Mouse (Mus musculus): ENCODE data around the gene Nfam1.
A peak's percentile ranks its signal among the peaks of the same experiment; 100 is the strongest.
"Not testable (repeated sequence)": the region's sequence is repeated elsewhere in the genome, so short reads cannot be mapped to it uniquely, and the experiment has no call there.

Nfam1 gene

GRCm38 (mm10) chr15:83032981-83033541 lies at the start of gene Nfam1:
Gene Nfam1, minus strand, starts transcription at chr15:83033306.
- peak; percentile 55 to 57 for DNase-seq

GRCm38 (mm10) chr15:83075607-83076525 lies 42.8 kb upstream of the Nfam1 start:
- DNase-seq = peak; percentile 26 to 27

DNA sequence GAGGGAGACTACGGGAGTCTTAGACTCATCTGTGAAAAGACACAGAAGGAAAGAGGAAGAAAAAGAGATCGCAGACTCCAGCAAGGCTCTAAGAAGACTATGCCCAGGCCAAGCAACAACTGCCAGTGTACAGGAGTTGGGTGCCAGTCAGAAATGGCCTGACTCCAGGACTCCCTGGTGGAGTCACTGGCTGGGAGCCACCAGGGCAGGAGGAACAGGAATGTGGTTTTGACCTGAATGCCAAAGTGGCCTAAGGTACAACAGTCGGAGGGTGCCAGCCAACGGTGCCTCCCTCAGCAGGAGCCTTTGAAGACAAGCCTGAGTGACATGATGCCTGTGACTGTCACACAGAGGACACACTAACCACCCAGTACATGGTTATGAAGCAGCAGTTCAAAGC lies 41.1 kb upstream of the Nfam1 start:
- no peak for DNase-seq

DNA sequence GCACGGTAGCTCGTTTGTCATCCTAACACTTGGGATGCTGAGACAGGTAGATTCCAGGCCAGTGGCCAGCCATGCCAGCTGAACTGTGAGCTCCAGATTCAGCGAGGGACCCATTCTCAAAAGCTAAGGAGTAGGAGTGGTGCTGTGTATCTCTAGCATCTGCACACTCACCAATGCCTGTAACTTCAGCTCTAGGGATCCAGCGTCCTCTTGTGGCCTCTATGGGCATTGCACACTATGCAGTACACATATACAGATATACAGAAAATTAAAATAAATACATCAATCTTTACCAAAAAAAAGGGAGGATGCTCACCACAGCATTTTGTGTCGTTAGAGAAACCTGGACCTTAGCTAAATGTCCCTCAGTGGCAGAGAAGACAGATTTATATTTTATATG lies 38.6 kb upstream of the Nfam1 start:
- no peak for DNase-seq

- no peak for DNase-seq
Observed at GRCm38 (mm10) chr15:83070942-83071341, 37.8 kb upstream of the Nfam1 start.

GRCm38 (mm10) chr15:83068270-83068669 lies 35.2 kb upstream of the Nfam1 start:
- DNase-seq = no peak

DNA sequence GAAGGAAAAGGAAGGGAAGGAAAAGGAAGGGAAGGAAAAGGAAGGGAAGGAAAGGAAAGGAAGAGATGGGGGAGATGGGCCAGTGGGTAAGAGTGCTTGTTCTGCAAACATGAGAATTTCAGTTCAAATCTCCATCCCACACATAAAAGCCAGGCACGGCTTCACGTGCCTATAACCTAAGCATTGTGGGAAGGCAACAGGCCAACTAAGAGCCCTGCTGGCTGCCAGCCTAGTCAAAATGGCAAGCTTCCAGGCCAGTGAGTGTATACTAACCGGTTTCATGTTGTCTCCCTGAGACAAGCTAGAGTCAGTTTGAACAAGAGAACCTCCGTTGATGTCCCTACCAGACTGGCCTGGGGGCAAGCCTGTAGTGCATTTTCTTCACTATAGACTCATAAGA lies 32.4 kb upstream of the Nfam1 start:
- DNase-seq = no peak

GRCm38 (mm10) chr15:83062582-83062981 lies 29.5 kb upstream of the Nfam1 start:
- not testable (repeated sequence) for DNase-seq

GRCm38 (mm10) chr15:83061689-83062088 lies 28.6 kb upstream of the Nfam1 start:
- no peak for DNase-seq

DNA sequence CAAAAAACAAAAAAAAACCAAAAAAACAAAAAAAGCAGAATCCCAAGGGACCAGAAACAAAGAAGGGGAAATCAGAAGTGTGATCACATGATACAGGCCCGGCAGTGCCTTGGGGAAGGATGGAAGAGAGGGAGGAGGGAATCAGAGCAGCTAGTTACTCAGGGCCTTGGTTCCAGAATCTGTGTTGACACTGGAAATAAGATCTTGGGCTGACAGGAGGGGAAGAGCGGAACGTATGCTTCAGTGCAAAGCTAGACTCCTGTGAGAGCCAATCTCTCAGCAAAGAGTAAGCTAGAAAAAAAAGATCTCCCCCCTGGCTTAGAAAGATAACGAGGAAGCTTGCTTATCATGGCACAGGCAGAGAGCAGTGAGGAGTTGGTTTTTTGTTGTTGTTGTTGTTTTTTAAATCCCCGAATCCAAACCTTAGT lies 26.1 kb upstream of the Nfam1 start:
- no peak for DNase-seq

DNA sequence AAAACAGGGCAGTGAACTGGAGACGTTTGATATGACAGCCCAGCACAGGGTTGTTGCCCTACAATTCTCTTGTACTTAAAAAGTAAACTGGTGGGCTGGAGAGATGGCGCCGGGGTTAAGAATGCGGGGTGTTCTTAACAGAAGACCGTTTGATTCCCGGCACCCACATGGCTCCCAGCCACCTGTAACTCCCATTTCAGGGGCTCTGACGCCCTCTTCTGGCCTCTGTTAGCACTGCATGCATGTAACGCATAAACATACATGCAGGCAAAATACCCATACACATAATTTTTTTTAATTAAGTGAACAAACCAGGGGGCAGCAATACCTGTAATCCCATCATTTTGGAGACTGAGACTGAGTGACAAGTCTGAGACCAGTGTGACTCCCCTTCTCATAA lies 24.4 kb upstream of the Nfam1 start:
- DNase-seq = no peak

- no peak for DNase-seq
Observed at GRCm38 (mm10) chr15:83056378-83057083, 23.4 kb upstream of the Nfam1 start.

DNA sequence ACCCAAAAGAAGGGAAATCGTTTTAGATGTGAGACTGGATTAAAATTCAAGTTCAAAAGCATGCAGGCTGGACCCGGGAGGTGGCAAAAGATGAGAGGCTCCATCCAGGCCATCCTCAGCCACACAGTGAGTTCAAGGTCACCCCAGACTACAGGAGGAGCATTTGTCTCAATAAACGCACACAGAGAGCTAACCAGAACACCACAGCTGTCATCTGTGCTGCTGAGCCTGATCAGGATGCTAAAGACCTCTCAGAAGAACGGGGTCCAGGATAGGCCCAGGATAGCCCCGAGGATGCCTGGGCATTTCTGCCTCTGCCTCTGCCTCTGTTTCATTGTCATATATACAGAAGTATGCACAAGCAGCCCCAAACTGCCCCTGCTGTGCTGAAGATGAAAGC lies 22.5 kb upstream of the Nfam1 start:
- no peak for DNase-seq

DNA sequence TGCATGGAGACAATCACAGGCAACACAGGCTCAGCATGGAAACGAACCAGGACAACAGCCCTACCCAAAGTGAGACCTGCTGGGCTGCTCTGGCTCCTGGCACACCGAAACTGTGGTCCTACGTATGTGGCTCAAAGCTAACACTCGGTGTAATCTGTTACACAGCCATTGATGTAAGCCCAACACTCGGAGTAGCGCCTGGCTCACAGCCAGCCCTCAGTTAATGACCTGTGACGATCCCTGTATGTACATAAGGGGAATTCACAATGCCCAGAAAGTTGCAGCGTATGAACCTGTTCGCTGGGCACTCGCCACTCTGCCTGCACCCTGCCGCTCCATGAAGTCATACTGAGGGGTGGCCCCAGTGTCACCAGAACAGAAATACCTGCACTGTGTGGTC lies 20.2 kb upstream of the Nfam1 start:
- no peak for DNase-seq

- DNase-seq = no peak
Observed at GRCm38 (mm10) chr15:83052341-83053104, 19.4 kb upstream of the Nfam1 start.

DNA sequence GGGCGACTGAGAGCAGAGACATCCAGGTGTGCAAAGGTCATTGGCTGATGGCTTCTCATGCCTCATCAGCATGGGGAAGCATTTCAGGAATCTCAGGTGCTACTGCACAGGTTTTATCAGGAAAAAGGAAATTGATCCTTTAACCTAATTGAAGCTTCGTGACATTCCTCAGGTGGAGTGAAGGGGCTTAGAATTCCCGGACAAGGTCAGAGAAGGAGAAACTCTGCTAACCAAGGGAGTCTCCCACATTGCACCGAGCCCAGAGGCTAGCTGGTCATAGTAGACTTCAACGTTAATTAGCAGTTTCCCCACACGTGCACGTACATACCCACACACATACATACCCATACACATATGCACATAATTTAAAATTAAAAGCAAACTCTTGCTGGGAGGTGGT lies 13.6 kb upstream of the Nfam1 start:
- no peak for DNase-seq

DNA sequence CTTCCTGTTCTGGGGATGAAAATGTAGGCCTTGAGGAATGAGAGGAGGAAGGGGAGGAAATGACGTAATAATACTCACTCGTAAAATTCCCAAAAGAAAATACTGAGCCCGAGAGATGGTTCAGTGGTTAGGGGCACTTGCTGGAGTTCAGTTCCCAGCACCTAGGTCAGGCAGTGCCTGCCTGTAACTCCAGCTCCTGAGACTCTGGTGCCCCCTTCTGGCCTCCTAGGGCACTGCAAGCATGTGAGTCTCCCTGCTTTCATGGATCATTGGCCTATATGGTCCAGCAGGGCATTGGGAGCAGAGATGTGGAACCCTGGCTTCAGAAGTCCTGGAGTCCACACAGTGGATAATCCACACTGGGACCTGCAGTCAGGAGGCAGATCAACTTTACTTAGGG lies 13.2 kb upstream of the Nfam1 start:
- DNase-seq = peak; percentile 40

DNA sequence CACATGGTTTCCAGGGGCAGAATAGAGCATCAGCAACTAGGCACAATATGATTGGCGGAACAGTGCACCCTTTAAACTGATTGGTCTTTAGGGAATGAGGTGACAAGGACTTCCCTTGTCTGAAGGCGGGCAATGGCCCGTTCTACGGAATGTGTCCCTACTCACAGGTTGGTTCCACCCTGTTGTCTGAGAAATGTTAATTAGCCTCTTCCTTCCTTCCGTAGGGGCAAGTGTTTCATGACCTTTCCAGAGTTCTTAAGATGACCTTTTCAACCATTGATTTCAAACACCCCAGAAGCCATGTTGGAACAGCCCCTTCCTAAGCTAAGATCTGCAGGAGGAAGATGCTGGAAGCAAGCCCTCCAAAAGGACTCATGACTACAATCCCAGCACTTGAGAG lies 12.5 kb upstream of the Nfam1 start:
- not testable (repeated sequence) for DNase-seq

DNA sequence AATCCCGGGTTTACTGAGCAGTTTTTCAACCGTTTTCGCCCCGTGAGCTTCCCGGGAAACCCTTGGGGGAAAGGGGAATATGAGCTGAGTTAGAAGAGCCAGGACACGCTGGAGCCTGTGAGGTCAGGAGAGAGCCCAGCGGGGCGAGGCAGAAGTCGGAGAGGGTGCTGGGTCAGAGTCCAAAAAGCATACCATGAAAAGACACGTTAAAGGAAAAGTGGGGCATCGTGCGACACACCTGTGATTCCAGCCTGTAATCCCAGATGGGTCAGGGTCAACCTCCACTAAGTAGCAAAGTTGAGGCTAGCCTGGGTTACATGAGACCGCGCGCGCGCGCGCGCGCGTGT lies 10.2 kb upstream of the Nfam1 start:
- no peak for DNase-seq

- DNase-seq = no peak
Observed at GRCm38 (mm10) chr15:83042655-83043361, 9.7 kb upstream of the Nfam1 start.

DNA sequence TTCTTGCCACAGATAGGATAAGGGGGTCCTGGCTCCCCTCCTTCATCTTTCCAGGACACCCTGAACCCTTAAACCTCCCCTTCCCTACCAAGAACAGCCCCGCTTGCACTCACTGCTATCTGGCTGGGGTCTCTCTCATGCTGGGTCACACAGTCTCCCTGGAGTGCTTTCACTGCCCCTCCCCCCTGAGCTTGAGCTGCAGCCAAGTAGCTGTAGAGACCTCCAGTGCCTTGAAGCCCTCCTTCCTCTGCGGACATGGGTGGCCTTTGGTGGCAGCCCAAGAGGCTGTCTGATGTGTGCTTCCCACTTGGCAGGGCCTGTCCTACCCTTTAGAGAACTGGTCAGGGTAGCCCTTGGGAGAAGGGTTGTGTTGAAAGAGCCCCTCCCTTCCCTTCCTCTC lies 7.0 kb upstream of the Nfam1 start:
- no peak for DNase-seq

DNA sequence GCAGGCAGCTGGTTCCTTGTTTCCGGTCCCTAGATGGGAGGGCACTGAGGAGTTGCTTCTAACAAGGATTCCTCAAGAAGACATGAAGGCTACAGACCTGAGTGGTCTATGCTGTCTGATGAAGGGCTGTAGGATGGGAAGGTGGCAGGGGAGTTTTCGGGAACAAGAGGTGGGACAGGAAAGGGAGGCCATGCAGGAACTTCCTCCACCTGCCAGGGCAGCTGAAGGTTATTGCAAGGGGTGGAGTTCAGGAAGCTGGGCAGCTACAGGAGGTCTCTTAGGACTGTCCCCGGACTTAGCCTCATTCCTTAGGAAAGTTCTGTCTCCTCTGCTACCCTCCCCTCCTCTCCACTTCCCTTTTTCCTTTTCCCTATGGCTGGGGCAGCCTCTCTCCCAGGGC lies 5.7 kb upstream of the Nfam1 start:
- DNase-seq = no peak

Measured in B cell, adult 2 months (primary cell).